Mouse (Mus musculus) kidney, embryonic 15.5 days (tissue): ENCODE measurements at regions not wholly inside any gene's neighbourhood (a gene's known extent, or its start where the extent isn't known, plus 50 kb on each side); places are given as distances from the start of the nearest gene placed in this dataset.

Source experiments
- ATAC-seq: fragments of 200-750 bp; cut with Nextera tagmentation; replicated peaks from 2 replicates; pipeline ENCODE4 v1.8.0; 2017; ENCODE audit warnings: moderate TSS enrichment; ENCODE audit not compliant: low FRiP score
- H3K27ac ChIP-seq: fragments of 300-500 bp; sonication (generic); 2 replicates; pipeline ENCODE4 v1.5.1; 2015; ENCODE audit warnings: mild to moderate bottlenecking, inconsistent platforms
- H3K27me3 ChIP-seq: fragments of 300-500 bp; sonication (generic); 2 replicates; pipeline ENCODE4 v1.6.1; 2015; ENCODE audit warnings: inconsistent platforms
- H3K36me3 ChIP-seq: fragments of 300-500 bp; sonication (generic); 2 replicates; pipeline ENCODE4 v1.6.1; 2015; ENCODE audit warnings: inconsistent platforms
- H3K4me1 ChIP-seq: fragments of 300-500 bp; sonication (generic); 2 replicates; pipeline ENCODE4 v1.6.1; 2015; ENCODE audit warnings: inconsistent platforms
- H3K4me2 ChIP-seq: fragments of 300-500 bp; sonication (generic); 2 replicates; pipeline ENCODE4 v1.6.1; 2015; ENCODE audit warnings: moderate library complexity, mild to moderate bottlenecking, inconsistent platforms
- H3K4me3 ChIP-seq: fragments of 300-500 bp; sonication (generic); replicated peaks from 2 replicates; pipeline ENCODE4 v1.5.1; 2015; ENCODE audit warnings: mild to moderate bottlenecking, inconsistent platforms
- H3K9ac ChIP-seq: fragments of 300-500 bp; sonication (generic); 2 replicates; pipeline ENCODE4 v1.6.1; 2015; ENCODE audit warnings: mild to moderate bottlenecking, inconsistent platforms
- H3K9me3 ChIP-seq: fragments of 300-500 bp; sonication (generic); replicated peaks from 2 replicates; pipeline ENCODE4 v1.6.1; 2016; ENCODE audit warnings: inconsistent platforms
- WGBS: fragments of 180-500 bp; shearing (Covaris S2); methylation state at CpG from one replicate; pipeline ENCODE4 v1.1.7; 2015; ENCODE audit warnings: mixed read lengths; 5-methylcytosine and 5-hydroxymethylcytosine counted together

GRCm38 (mm10) chr5:18177810-18178209 is 182.3 kb downstream of the Gnai1 start:
- ATAC-seq, result no peak
- Histone ChIP-seq H3K27me3 (no peaks in the 10 kb centered on the region), H3K9me3 (no peaks in the 10 kb centered on the region), H3K9ac (no peak overlapping the region), H3K27ac (no peak overlapping the region), H3K36me3 (no peaks in the 10 kb centered on the region), H3K4me1 (no peaks in the 10 kb centered on the region), H3K4me3 (no peak overlapping the region), H3K4me2 (no peak overlapping the region)
- 85% methylated on average over 3 of the region's 3 CpGs for WGBS

GRCm38 (mm10) chr5:18211395-18212057 is 148.6 kb downstream of the Gnai1 start:
- H3K27ac ChIP-seq, result no peak overlapping the region

More at GRCm38 (mm10) chr5:18211395-18212057, 148.6 kb downstream of the Gnai1 start:
- Histone ChIP-seq H3K4me3 (no peak overlapping the region), H3K4me2 (no peak overlapping the region), H3K27me3 (no peaks in the 10 kb centered on the region), H3K36me3 (no peaks in the 10 kb centered on the region), H3K9ac (no peak overlapping the region), H3K9me3 (no peaks in the 10 kb centered on the region), H3K4me1 (no peaks in the 10 kb centered on the region)
- WGBS, result 76% methylated on average over 4 of the region's 4 CpGs
- no peak for ATAC-seq
